ENCODE assay signal across 8 mouse cellular contexts in the genomic region with DNA sequence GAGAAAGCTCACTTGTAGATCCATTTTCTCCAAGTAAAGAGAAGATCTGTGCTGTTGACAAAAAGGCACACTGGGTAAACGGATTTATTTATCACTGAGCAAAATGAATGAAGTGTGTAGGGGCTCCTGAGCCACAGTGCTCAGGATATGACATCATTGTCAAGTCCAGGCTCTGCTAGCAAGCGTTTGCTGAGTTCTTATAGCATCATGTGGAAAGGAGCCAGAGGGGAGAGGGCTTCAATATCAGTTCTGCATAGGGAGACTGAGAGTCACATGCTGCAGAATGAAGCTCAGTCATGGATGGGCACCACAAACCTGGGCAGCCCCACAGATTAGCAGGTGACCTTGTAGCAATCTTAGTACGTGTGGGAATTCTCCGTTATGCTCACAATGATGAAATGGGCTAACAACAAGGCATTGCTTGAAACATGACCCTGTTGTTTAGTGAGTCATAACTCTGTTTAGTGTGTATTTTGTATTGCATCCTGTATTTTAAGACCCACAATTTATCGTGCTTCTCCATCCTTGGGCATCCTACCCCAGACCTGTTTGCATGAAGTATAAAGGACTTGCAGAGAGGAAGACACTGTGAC.
DNase-seq lines count a peak whose midpoint lies in the region; ATAC-seq and TF ChIP-seq lines count a peak whose summit lies in the region.
"Had no signal": no experiment of that assay in that cellular context is flagged by ENCODE, and none has a peak within 500 bp of the region (broad histone marks: within the 10 kb centered on the region; RNA-seq: fewer than 3 reads in every experiment).

No protein-coding gene starts in this region.

- peak overlapping the region; percentile 74 for H3K27ac ChIP-seq in lung, embryonic 15.5 days
- H3K27ac ChIP-seq in embryonic facial prominence, embryonic 12.5 days = 0 out of 2 replicates have a peak overlapping the region, but pooled peaks have one; percentile 31
- H3K27ac ChIP-seq in hindbrain, embryonic 11.5 days (ENCODE audit: low read depth, low read length) = peak overlapping the region; percentile 47
- H3K27ac ChIP-seq in neural tube, embryonic 12.5 days = peak overlapping the region; percentile 28; the same call in 1 of the 2 replicates
- no peak overlapping the region for H3K27ac ChIP-seq in cerebellum, adult 2 months (ENCODE audit: insufficient read depth, low read length)

- H3K4me3 ChIP-seq in lung, embryonic 15.5 days = no peak overlapping the region
- no peak overlapping the region for H3K4me3 ChIP-seq in embryonic facial prominence, embryonic 12.5 days
- no peak overlapping the region for H3K4me3 ChIP-seq in hindbrain, embryonic 11.5 days (ENCODE audit: low read depth, low read length)
- no peak overlapping the region for H3K4me3 ChIP-seq in neural tube, embryonic 12.5 days
- no peak overlapping the region for H3K4me3 ChIP-seq in cerebellum, adult 2 months (replicated peaks; ENCODE audit: insufficient read depth, low read depth, low read length)

- H3K27me3 ChIP-seq in lung, embryonic 15.5 days = no peaks in the 10 kb centered on the region
- H3K27me3 ChIP-seq in embryonic facial prominence, embryonic 12.5 days = no peaks in the 10 kb centered on the region
- no peaks in the 10 kb centered on the region for H3K27me3 ChIP-seq in hindbrain, embryonic 11.5 days (ENCODE audit: control insufficient read depth, insufficient read depth, low read length)
- H3K27me3 ChIP-seq in neural tube, embryonic 12.5 days (replicated peaks) = no peaks in the 10 kb centered on the region
- H3K27me3 ChIP-seq in cerebellum, adult 2 months (ENCODE audit: control insufficient read depth, insufficient read depth, low read length) = no peaks in the 10 kb centered on the region

- DNase-seq in lung, postnatal 25 days (ENCODE audit: low spot score) = no peak
- no peak for DNase-seq in hindbrain, embryonic 11.5 days (ENCODE audit: low spot score)
- no peak for DNase-seq in cerebellum, adult 2 months
- DNase-seq in adipocyte (ENCODE audit: low spot score) = no peak
- DNase-seq: thymus, postnatal 14 days had no signal

- H3K9me3 ChIP-seq in lung, embryonic 15.5 days = no peaks in the 10 kb centered on the region
- no peaks in the 10 kb centered on the region for H3K9me3 ChIP-seq in embryonic facial prominence, embryonic 12.5 days
- no peaks in the 10 kb centered on the region for H3K9me3 ChIP-seq in hindbrain, embryonic 11.5 days (ENCODE audit: control insufficient read depth, low read length)
- H3K9me3 ChIP-seq in neural tube, embryonic 12.5 days = no peaks in the 10 kb centered on the region

- H3K9ac ChIP-seq in lung, embryonic 15.5 days = no peak overlapping the region
- no peak overlapping the region for H3K9ac ChIP-seq in embryonic facial prominence, embryonic 12.5 days
- H3K9ac ChIP-seq in hindbrain, embryonic 11.5 days (ENCODE audit: low read depth, low read length) = no peak overlapping the region
- no peak overlapping the region for H3K9ac ChIP-seq in neural tube, embryonic 12.5 days

- H3K4me2 ChIP-seq in lung, embryonic 15.5 days = no peak overlapping the region
- no peak overlapping the region for H3K4me2 ChIP-seq in embryonic facial prominence, embryonic 12.5 days (replicated peaks)
- H3K4me2 ChIP-seq in hindbrain, embryonic 11.5 days (replicated peaks; ENCODE audit: low read depth, low read length) = no peak overlapping the region
- no peak overlapping the region for H3K4me2 ChIP-seq in neural tube, embryonic 12.5 days (replicated peaks)

- TF ChIP-seq CTCF in cerebellum, adult 2 months (IDR thresholded peaks at IDR 0.05; ENCODE audit: borderline replicate concordance, insufficient read depth, low read depth, low read length) = no peak

- peak; percentile 47; the same call in 1 of the 2 replicates for ATAC-seq in lung, embryonic 15.5 days (ENCODE audit: borderline replicate concordance, extremely low read depth, low FRiP score, low TSS enrichment)
- ATAC-seq in embryonic facial prominence, embryonic 12.5 days (ENCODE audit: insufficient number of reproducible peaks, insufficient read depth, low FRiP score, low TSS enrichment) = no peak
- ATAC-seq in hindbrain, embryonic 11.5 days (ENCODE audit: low FRiP score) = peak; percentile 48
- ATAC-seq in neural tube, embryonic 12.5 days (ENCODE audit: low FRiP score, low read depth) = peak; percentile 31

- WGBS in lung, embryonic 15.5 days = 46% methylated on average over 5 of the region's 5 CpGs
- WGBS in embryonic facial prominence, embryonic 12.5 days = 76% methylated on average over 5 of the region's 5 CpGs
- WGBS in hindbrain, embryonic 11.5 days = 63% methylated on average over 5 of the region's 5 CpGs
- WGBS in neural tube, embryonic 12.5 days = 71% methylated on average over 5 of the region's 5 CpGs
- WGBS in cerebellum, adult 2 months = 58% methylated on average over 5 of the region's 5 CpGs

- peaks cover 30% of the 10 kb centered on the region for H3K4me1 ChIP-seq in lung, embryonic 15.5 days
- no peaks in the 10 kb centered on the region for H3K4me1 ChIP-seq in embryonic facial prominence, embryonic 12.5 days
- H3K4me1 ChIP-seq in hindbrain, embryonic 11.5 days (replicated peaks; ENCODE audit: control insufficient read depth, insufficient read depth, low read length) = peaks cover 2% of the 10 kb centered on the region; the same call in 1 of the 2 replicates
- peaks cover 13% of the 10 kb centered on the region for H3K4me1 ChIP-seq in neural tube, embryonic 12.5 days
- no peaks in the 10 kb centered on the region for H3K4me1 ChIP-seq in cerebellum, adult 2 months (ENCODE audit: control insufficient read depth, insufficient read depth, low read length)

- TF ChIP-seq POLR2A in cerebellum, adult 2 months (IDR thresholded peaks at IDR 0.05; ENCODE audit: borderline replicate concordance, insufficient read depth, low read length) = no peak

- H3K36me3 ChIP-seq in lung, embryonic 15.5 days = no peaks in the 10 kb centered on the region
- no peaks in the 10 kb centered on the region for H3K36me3 ChIP-seq in embryonic facial prominence, embryonic 12.5 days
- no peaks in the 10 kb centered on the region for H3K36me3 ChIP-seq in hindbrain, embryonic 11.5 days (ENCODE audit: control insufficient read depth, insufficient read depth, low read length)
- H3K36me3 ChIP-seq in neural tube, embryonic 12.5 days = no peaks in the 10 kb centered on the region
